Mouse (Mus musculus) stomach, embryonic 15.5 days (tissue): ENCODE data around the gene Gm49387. TPM values are rescaled to one million over a fixed set of nuclear protein-coding genes. Genes with fewer than 3 reads are reported as not detected.
"Not testable (repeated sequence)": the region's sequence is repeated elsewhere in the genome, so short reads cannot be mapped to it uniquely, and the experiment has no call there.

Experiments used
- ATAC-seq: fragments of 200-750 bp; cut with Nextera tagmentation; 2 replicates; pipeline ENCODE4 v1.8.0; 2017; ENCODE audit warnings: low read depth, moderate number of reproducible peaks, moderate TSS enrichment; ENCODE audit not compliant: insufficient read depth, low FRiP score
- H3K27ac ChIP-seq: fragments of 300-500 bp; sonication (generic); 2 replicates; pipeline ENCODE4 v1.5.1; 2015; ENCODE audit warnings: mild to moderate bottlenecking, inconsistent platforms
- H3K27me3 ChIP-seq: fragments of 300-500 bp; sonication (generic); replicated peaks from 2 replicates; pipeline ENCODE4 v1.6.1; 2015; ENCODE audit warnings: inconsistent platforms
- H3K36me3 ChIP-seq: fragments of 300-500 bp; sonication (generic); 2 replicates; pipeline ENCODE4 v1.6.1; 2015; ENCODE audit warnings: inconsistent platforms
- H3K4me1 ChIP-seq: fragments of 300-500 bp; sonication (generic); 2 replicates; pipeline ENCODE4 v1.6.1; 2015; ENCODE audit warnings: inconsistent platforms
- H3K4me2 ChIP-seq: fragments of 300-500 bp; sonication (generic); 2 replicates; pipeline ENCODE4 v1.6.1; 2015; ENCODE audit warnings: mild to moderate bottlenecking, inconsistent platforms
- H3K4me3 ChIP-seq: fragments of 300-500 bp; sonication (generic); replicated peaks from 2 replicates; pipeline ENCODE4 v1.5.1; 2015; ENCODE audit warnings: inconsistent platforms
- H3K9ac ChIP-seq: fragments of 300-500 bp; sonication (generic); 2 replicates; pipeline ENCODE4 v1.6.1; 2015; ENCODE audit warnings: inconsistent platforms
- H3K9me3 ChIP-seq: fragments of 300-500 bp; sonication (generic); 2 replicates; pipeline ENCODE4 v1.6.1; 2016; ENCODE audit warnings: inconsistent platforms
- WGBS: fragments of 180-500 bp; shearing (Covaris S2); methylation state at CpG from one replicate; pipeline ENCODE4 v1.1.7; 2015; 5-methylcytosine and 5-hydroxymethylcytosine counted together
- polyA plus RNA-seq: library from polyadenylated mRNA; unstranded; fragments of >200 nt; fragmentation: Nextera tagmentation; extraction: Ambion mirVana; gene quantifications from 2 replicates; pipeline ENCODE4 v1.2.1, GENCODE M21; 2015

Gm49387 gene
- polyA plus RNA-seq, 1 experiment from 2014 or later, result not detected

- WGBS, result 83% methylated on average over 5 of the region's 5 CpGs
- no peak overlapping the region for H3K9ac ChIP-seq
- no peak overlapping the region for H3K4me3 ChIP-seq
- no peaks in the 10 kb centered on the region for H3K27me3 ChIP-seq
- ATAC-seq, result no peak
- H3K9me3 ChIP-seq, result no peaks in the 10 kb centered on the region
- no peak overlapping the region for H3K4me2 ChIP-seq
- no peaks in the 10 kb centered on the region for H3K4me1 ChIP-seq
- H3K27ac ChIP-seq, result no peak overlapping the region
- no peaks in the 10 kb centered on the region for H3K36me3 ChIP-seq
These were observed 27.0 kb downstream of the Gm49387 start for GRCm38 (mm10) chr14:31613671-31614070.

GRCm38 (mm10) chr14:31611986-31612385, 28.7 kb downstream of the Gm49387 start:
- H3K4me1 ChIP-seq, result no peaks in the 10 kb centered on the region
- no peak for ATAC-seq
- no peak overlapping the region for H3K9ac ChIP-seq
- H3K9me3 ChIP-seq, result no peaks in the 10 kb centered on the region
- WGBS, result 65% methylated on average over 4 of the region's 4 CpGs
- no peaks in the 10 kb centered on the region for H3K36me3 ChIP-seq
- no peaks in the 10 kb centered on the region for H3K27me3 ChIP-seq
- H3K4me2 ChIP-seq, result no peak overlapping the region
- no peak overlapping the region for H3K27ac ChIP-seq
- no peak overlapping the region for H3K4me3 ChIP-seq

- Histone ChIP-seq H3K27ac (no peak overlapping the region), H3K9ac (no peak overlapping the region), H3K9me3 (no peaks in the 10 kb centered on the region), H3K27me3 (no peaks in the 10 kb centered on the region), H3K4me1 (no peaks in the 10 kb centered on the region), H3K36me3 (no peaks in the 10 kb centered on the region), H3K4me3 (no peak overlapping the region), H3K4me2 (no peak overlapping the region)
- ATAC-seq, result no peak
- WGBS, result 53% methylated on average over 6 of the region's 6 CpGs
These were observed 35.2 kb downstream of the Gm49387 start for GRCm38 (mm10) chr14:31605514-31605913.

- ATAC-seq, result no peak
- Histone ChIP-seq H3K36me3 (no peaks in the 10 kb centered on the region), H3K9me3 (no peaks in the 10 kb centered on the region), H3K4me3 (no peak overlapping the region), H3K4me1 (no peaks in the 10 kb centered on the region), H3K27ac (no peak overlapping the region), H3K9ac (no peak overlapping the region), H3K27me3 (no peaks in the 10 kb centered on the region), H3K4me2 (no peak overlapping the region)
- WGBS, result 74% methylated on average over 5 of the region's 5 CpGs
These were observed 35.8 kb downstream of the Gm49387 start for GRCm38 (mm10) chr14:31604916-31605315.

GRCm38 (mm10) chr14:31602616-31602979, 38.1 kb downstream of the Gm49387 start:
- WGBS, result 79% methylated on average over 6 of the region's 6 CpGs
- not testable (repeated sequence) for H3K9me3 ChIP-seq, H3K9ac ChIP-seq, H3K36me3 ChIP-seq, H3K27me3 ChIP-seq, H3K4me2 ChIP-seq, H3K4me1 ChIP-seq, H3K4me3 ChIP-seq, H3K27ac ChIP-seq
- ATAC-seq, result peak; percentile 56; the same call in 1 of the 2 replicates

- Histone ChIP-seq H3K9me3 (no peaks in the 10 kb centered on the region), H3K4me2 (no peak overlapping the region), H3K4me1 (no peaks in the 10 kb centered on the region), H3K27me3 (no peaks in the 10 kb centered on the region), H3K36me3 (no peaks in the 10 kb centered on the region), H3K27ac (no peak overlapping the region), H3K4me3 (no peak overlapping the region), H3K9ac (no peak overlapping the region)
- ATAC-seq, result no peak
- 93% methylated on average over 14 of the region's 14 CpGs for WGBS
These were observed 38.6 kb downstream of the Gm49387 start for GRCm38 (mm10) chr14:31601908-31602615.

GRCm38 (mm10) chr14:31597446-31597845, 43.2 kb downstream of the Gm49387 start:
- no peaks in the 10 kb centered on the region for H3K4me1 ChIP-seq
- ATAC-seq, result no peak

GRCm38 (mm10) chr14:31596408-31596807, 44.3 kb downstream of the Gm49387 start:
- ATAC-seq, result no peak
- Histone ChIP-seq H3K27me3 (no peaks in the 10 kb centered on the region), H3K4me3 (no peak overlapping the region), H3K4me2 (no peak overlapping the region), H3K9ac (no peak overlapping the region), H3K9me3 (no peaks in the 10 kb centered on the region), H3K4me1 (no peaks in the 10 kb centered on the region), H3K36me3 (no peaks in the 10 kb centered on the region), H3K27ac (no peak overlapping the region)
- WGBS, result 70% methylated on average over 7 of the region's 7 CpGs

More at GRCm38 (mm10) chr14:31597446-31597845, 43.2 kb downstream of the Gm49387 start:
- no peaks in the 10 kb centered on the region for H3K27me3 ChIP-seq
- no peak overlapping the region for H3K27ac ChIP-seq
- no peak overlapping the region for H3K9ac ChIP-seq
- no peak overlapping the region for H3K4me2 ChIP-seq
- no peak overlapping the region for H3K4me3 ChIP-seq
- H3K9me3 ChIP-seq, result no peaks in the 10 kb centered on the region
- H3K36me3 ChIP-seq, result no peaks in the 10 kb centered on the region
- 91% methylated on average over 4 of the region's 4 CpGs for WGBS

- ATAC-seq, result no peak
- 56% methylated on average over 3 of the region's 3 CpGs for WGBS
- Histone ChIP-seq H3K4me1 (no peaks in the 10 kb centered on the region), H3K4me3 (no peak overlapping the region), H3K9me3 (no peaks in the 10 kb centered on the region), H3K27ac (no peak overlapping the region), H3K27me3 (no peaks in the 10 kb centered on the region), H3K9ac (no peak overlapping the region), H3K4me2 (no peak overlapping the region), H3K36me3 (no peaks in the 10 kb centered on the region)
These were observed 46.0 kb downstream of the Gm49387 start for GRCm38 (mm10) chr14:31594693-31595092.

- H3K36me3 ChIP-seq, result no peaks in the 10 kb centered on the region
- no peaks in the 10 kb centered on the region for H3K9me3 ChIP-seq
- ATAC-seq, result no peak
- H3K27me3 ChIP-seq, result no peaks in the 10 kb centered on the region
- H3K4me3 ChIP-seq, result no peak overlapping the region
- H3K27ac ChIP-seq, result no peak overlapping the region
- no peaks in the 10 kb centered on the region for H3K4me1 ChIP-seq
- WGBS, result 84% methylated on average over 2 of the region's 2 CpGs
- H3K4me2 ChIP-seq, result no peak overlapping the region
- no peak overlapping the region for H3K9ac ChIP-seq
These were observed 47.6 kb downstream of the Gm49387 start for GRCm38 (mm10) chr14:31593036-31593435.

GRCm38 (mm10) chr14:31591243-31591642, 49.4 kb downstream of the Gm49387 start, which contains the start of gene Colq:
TSS of gene Colq (minus strand) at chr14:31591343.
- Histone ChIP-seq H3K27me3 (no peaks in the 10 kb centered on the region), H3K9ac (no peak within 1 kb of the TSS), H3K4me1 (no peaks in the 10 kb centered on the region), H3K36me3 (no peaks in the 10 kb centered on the region), H3K4me3 (no peak within 1 kb of the TSS), H3K4me2 (no peak within 1 kb of the TSS), H3K9me3 (no peaks in the 10 kb centered on the region), H3K27ac (no peak within 1 kb of the TSS)
- WGBS, result 76% methylated on average over 3 of the region's 3 CpGs
- ATAC-seq, result no peak

GRCm38 (mm10) chr14:31586451-31586850, 54.2 kb downstream of the Gm49387 start:
- ATAC-seq, result no peak
- Histone ChIP-seq H3K9ac (no peak overlapping the region), H3K27ac (no peak overlapping the region), H3K4me1 (no peaks in the 10 kb centered on the region), H3K4me3 (no peak overlapping the region), H3K36me3 (no peaks in the 10 kb centered on the region), H3K27me3 (no peaks in the 10 kb centered on the region), H3K9me3 (no peaks in the 10 kb centered on the region), H3K4me2 (no peak overlapping the region)
- 84% methylated on average over 8 of the region's 8 CpGs for WGBS

- H3K9me3 ChIP-seq, result no peaks in the 10 kb centered on the region
- H3K27me3 ChIP-seq, result no peaks in the 10 kb centered on the region
- no peak for ATAC-seq
- no peak overlapping the region for H3K4me3 ChIP-seq
- 0 out of 2 replicates have a peak, but pooled peaks cover 3% of the 10 kb centered on the region for H3K4me1 ChIP-seq
- no peaks in the 10 kb centered on the region for H3K36me3 ChIP-seq
- WGBS, result 76% methylated on average over 8 of the region's 9 CpGs
- H3K27ac ChIP-seq, result no peak overlapping the region
- H3K4me2 ChIP-seq, result no peak overlapping the region
- no peak overlapping the region for H3K9ac ChIP-seq
These were observed 57.6 kb downstream of the Gm49387 start for GRCm38 (mm10) chr14:31583082-31583481.
